Mouse (Mus musculus) layer of hippocampus, postnatal 25 days (tissue): ENCODE data around the gene Drd1. TPM values are rescaled to one million over a fixed set of nuclear protein-coding genes. Genes with fewer than 3 reads are reported as not detected.

Experiments
- DNase-seq, 2 experiments: peaks; one replicate each; pipeline ENCODE4 v3.0.0; 2022; ENCODE audit warnings: mixed read lengths in 2 of 2, low spot score in 1 of 2; ENCODE audit errors: extremely low spot score in 1 of 2
- total RNA-seq, 2 experiments: library from RNA; stranded (reverse); gene quantifications; 2 replicates each; pipeline ENCODE4 v1.2.3; 2021

Gene Drd1
- total RNA-seq: 1 to 10 TPM; 4.3 to 5.1 TPM

DNA sequence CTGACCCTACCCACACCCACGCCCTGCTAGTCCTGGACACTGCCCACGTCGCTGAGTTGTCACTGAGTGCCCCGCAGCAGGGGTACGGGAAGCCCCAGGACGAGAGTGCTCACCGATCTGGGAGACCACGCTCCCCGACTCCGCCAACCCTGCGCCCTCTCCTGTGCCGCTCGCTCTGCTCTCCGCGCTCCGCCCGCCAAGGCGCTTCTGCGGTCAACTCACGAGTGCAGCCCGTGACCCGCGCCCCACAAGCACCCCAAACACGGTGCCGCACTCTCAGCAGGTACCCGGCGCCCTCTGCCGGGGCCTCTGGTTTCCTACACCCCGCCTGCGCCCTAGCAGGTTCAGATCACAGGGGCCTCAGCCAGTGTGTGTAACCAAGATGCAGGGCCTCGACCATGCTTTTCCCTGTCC is at the start of gene Drd1:
Gene Drd1 (minus strand): TSS at position 258 of the 414 bp plus-strand sequence.
- peak; percentile 81 to 84 for DNase-seq

DNA sequence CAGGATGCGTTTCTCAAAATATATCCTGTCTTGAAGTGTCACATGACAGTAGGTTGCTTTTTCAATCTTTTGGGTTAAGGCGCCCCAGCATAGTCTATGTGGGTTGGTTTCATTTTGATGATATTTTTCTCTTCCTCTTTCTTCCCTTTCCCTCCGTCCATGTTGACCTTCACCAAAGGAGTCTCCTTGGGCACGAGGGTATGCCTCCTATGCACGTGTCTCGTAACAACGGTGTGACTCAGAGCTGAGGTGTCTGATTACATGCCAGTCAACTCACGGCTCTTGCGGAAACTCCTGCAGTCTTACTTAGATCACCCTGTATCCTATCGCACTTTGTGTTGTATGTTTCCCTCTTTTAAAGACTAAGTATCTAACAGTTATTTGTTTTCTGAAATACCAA is 48.4 kb upstream of the Drd1 start:
- no peak for DNase-seq

DNA sequence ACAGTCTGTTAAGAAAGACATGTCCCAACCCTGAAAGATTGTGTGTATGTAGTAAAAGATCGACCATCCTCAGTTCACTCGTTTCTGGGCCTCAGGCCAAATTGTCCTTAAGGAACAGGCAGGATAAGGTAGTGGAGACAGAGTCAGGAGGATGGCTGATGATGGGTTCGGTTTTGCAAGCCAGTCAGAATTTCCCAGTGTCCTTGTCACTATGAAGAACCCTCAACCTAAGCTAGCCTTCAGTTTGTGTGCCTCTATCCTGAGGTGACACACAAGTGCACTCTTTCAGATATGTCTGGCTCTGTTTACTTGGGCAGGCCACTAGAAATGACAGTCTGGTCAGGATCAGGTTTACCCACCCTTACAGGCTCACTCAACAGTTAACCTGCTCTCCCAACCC is 47.8 kb upstream of the Drd1 start:
- no peak for DNase-seq

DNA sequence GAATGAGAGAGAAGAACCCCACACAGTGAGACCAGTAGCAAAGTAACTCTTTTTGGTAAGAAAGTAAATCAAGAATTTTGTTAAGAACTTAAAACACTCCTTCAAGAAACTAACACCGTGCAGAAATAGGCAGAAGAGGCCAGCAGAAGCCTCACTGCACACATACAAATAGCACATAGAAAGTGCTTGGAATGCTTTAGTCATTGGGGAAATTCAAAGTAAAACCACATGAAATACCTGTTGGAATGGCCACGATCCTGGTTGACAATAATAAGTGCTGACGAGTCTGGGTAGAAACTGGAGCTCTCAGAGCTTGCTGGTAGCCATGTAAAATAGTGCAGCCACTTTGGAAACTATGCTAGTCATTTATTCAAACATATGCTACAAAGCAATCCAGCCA is 46.6 kb upstream of the Drd1 start:
- no peak for DNase-seq

DNA sequence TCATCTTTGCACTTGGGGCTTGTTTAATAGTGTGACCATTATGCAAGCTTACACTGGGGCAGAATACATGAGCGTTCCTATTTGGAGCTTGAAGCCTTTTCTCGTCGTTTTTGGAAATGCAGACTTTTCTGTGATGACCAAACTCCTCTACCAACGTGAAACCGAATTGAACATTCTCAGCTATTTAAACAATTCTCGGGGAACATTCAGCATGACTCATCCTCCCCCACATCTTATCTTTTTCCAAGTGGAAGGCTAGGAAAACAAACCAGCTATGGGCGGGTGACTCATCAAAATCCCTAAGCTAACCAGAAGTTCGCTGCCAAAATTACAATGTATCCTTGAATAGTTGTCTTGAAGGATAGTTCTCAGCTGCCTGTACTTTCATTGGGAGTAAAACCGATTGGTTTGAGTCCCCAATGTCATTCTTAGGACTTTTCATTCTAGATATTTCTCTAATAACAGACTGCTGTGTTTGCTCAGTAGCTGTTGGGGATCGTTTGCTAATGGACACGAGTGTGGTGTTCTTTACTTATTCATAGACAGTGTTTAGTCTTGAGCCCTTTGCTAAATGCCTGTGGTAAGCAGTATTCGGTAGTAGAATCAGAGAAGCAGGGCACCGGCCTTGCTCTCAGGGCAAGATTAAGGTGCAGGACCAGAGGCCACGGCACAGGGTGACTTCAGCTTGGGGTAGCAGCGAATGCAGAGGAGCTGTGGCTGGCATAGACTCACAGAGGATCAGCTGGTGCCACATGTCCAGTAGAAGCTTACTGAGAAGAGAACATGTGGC is 45.7 kb upstream of the Drd1 start:
- no peak for DNase-seq

DNA sequence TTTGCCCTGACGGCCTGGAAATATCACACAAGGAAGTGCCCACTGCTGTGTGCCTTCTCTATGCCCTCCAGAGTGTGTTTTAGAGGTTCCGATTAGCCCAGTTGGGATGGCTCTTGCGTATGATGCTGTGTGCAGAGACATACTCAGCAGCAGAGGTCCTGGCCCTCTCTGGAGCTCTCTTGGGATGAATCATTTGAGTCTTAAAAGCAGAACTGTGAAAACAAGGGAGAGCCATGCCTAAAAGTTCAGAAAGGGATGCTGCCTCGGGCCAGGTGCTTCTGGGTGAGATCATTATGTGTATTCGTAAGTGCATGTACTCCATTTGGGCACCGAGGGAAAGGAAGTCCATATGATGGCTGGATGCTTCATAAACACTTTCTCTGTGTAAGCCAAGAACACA is 42.3 kb upstream of the Drd1 start:
- DNase-seq: no peak

DNA sequence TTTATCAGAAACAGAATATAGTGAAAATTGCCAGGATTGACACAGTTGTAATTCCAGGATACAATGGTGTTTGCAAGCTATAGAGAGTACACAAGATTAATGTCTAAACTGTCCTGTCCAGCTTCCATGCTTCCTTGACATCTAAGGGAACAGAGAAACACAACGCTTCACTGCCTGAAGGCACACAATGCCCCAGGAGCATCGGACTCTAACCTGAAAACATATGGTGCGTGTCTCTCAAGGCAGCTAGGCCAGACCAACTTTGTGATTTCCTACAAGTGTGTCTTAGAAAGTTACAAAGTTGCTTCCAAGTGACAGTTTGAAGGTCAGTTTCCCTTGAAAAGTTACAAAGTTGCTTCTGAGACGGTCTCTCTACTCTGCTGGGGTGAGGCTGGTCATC is 41.7 kb upstream of the Drd1 start:
- DNase-seq: no peak

DNA sequence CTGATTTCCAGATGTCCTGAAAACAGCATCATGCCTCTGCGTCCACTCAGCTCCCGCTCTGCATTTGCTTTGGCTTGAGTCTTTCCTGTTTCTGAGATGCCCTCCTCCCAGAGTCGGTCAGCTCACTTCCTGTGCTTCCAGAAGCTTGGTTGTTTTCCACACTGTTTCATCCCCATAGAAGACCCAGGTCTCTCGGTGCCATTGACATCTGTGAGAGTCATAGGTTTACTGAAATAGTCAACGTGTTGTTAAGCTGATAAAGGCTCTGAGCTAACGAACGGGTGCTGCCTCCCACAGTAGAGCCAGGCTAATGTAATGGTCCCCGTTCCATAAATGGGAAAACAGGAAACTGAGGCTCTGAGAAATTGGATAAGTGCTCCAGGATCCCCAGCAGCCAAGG is 40.2 kb upstream of the Drd1 start:
- DNase-seq: no peak

DNA sequence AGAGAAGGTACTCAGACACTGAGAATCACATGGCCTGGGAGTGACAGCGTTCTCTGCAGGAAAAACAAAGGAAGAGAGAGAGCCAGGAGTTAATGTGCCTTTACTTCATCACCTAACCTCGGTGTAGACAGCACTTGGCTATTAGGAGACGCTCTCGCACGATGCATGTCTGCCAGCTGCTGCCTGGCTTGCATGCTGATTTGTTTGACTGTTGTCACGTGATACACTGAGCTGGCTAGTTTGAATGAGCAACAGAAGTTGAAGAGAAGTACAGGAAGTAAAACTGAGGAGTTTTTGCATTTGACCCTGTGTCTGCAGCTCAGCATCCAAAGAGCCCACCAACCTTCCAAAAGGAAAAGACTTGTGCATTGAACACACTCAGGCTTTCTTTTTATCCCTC is 39.5 kb upstream of the Drd1 start:
- no peak for DNase-seq

DNA sequence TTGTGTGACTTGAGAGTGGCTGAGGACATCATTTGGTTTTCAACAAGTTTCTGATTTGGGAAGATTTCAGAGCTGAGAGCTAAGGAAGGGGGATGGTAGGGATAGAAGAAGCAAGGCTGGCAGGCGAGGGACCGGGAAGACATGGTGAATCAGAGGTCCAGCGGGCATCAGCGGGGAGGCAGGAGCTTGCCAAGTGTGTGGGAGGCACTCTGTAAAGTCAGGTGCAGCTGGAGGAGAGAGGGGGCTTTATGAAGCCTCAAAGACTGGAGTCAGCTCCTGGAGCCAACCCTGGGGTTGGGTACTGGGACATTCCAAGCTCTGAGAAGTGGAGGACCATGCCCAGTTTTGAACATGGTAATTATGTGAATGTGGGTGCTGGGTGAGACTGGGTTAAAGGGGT is 38.8 kb upstream of the Drd1 start:
- DNase-seq: no peak

DNA sequence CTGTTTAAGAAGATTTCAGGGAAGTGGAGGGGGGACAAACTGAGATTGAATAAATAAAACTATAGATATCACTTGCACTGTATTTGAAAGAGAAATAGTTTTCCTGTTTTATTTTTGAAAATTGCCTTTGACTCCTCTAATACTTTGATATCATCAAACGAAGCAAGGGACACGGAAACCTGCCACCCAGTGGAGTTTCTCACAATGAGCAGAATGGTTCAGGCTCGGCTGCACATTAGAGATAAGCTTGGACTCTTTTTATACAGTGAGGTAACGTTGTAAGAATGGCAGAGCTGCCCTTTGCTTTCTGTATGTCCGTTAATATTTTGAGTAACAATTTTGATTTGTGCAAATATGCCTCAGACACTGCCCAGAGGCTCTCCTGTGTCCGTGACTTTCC is 36.2 kb upstream of the Drd1 start:
- DNase-seq: no peak

DNA sequence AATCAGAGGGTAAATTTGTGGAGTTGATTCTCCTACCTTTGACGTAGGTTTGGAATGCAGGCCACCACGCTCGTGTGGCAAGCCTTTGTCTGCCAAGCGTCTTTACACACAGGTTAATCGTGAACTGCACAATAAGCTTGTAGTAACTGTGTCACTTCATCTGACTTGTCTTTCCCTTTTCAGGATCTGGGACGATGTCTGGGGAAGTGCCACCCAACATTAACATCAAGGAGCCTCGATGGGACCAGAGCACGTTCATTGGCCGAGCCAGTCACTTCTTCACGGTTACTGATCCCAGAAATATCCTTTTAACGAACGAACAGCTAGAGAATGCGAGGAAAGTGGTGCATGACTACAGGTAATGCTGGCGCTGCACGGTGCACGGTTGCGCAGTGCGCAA is 29.8 kb upstream of the Drd1 start:
- DNase-seq: no peak

DNA sequence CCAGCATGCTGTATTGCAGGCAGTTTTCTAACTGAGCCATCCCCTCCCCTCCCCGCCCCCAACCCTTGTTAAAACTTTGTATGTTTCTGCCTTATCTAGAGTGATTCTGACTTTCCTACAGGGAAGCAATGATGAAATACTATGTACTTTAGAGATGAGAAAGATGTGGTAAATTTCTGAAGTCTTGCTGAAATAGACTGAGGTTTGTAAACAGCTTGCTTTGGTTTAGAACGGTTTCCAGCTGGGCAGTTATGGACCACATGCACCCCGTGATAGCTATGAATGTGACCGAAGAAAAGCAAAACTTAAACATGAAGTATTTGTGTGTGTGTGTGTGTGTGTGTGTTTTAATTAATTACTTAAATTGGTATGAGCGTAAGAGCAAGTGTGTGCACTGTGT is 29.3 kb upstream of the Drd1 start:
- no peak for DNase-seq

DNA sequence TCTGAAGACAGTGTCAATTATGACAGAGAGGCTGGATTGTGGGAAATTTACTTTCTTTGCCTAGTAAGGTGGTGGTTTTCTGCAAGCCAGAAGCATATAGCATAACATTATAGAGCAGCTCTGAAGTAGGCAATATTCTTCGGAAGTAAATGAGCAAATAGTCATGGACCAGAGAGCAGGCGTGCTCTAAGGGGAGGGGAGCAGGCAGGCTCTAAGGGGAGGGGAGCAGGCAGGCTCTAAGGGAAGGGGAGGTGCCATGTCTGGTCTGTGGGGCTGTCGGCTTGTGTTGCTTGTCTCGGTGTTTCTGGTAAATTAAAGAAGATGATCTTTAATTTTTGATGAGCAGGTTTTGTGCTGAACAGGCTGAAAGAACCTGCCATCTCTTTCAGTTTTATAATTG is 28.7 kb upstream of the Drd1 start:
- DNase-seq: no peak

DNA sequence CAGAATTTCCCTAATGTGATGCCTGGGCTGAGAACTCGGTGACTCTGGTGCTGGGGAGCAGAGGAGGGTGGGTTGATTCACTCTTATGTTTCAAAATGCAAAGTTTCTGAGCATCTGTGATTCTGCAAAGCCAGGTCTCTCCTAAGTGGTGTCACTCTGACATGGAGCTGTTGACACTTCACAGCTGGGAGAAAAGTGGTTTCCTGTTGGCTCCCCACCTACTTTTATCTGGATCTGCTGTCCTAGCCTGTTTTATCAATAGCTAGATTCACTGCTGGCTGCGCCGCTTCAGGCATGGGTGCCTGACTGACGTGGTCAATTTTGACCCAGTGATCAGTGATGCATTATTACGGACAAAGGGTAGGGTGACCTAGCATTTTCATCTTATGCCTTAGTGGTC is 27.4 kb upstream of the Drd1 start:
- DNase-seq: no peak

DNA sequence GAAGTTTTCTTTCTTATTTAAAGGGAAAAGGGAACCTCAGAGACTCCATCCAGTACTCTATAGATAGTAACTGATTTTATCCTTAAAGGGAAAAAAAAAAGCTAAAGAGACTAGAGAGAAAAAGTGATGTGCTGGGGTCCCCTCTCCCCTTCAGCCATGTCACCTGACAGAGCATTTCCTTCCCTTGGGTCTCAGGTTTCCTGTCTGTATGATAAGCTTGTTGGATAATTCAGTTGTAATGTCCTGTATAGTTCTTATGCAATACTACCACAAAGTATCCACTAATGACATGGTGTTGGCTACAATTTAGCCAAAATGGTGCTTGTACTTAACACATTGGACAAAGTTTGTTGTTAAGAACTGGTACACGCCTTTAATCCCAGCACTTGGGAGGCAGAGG is 25.3 kb upstream of the Drd1 start:
- DNase-seq: no peak

DNA sequence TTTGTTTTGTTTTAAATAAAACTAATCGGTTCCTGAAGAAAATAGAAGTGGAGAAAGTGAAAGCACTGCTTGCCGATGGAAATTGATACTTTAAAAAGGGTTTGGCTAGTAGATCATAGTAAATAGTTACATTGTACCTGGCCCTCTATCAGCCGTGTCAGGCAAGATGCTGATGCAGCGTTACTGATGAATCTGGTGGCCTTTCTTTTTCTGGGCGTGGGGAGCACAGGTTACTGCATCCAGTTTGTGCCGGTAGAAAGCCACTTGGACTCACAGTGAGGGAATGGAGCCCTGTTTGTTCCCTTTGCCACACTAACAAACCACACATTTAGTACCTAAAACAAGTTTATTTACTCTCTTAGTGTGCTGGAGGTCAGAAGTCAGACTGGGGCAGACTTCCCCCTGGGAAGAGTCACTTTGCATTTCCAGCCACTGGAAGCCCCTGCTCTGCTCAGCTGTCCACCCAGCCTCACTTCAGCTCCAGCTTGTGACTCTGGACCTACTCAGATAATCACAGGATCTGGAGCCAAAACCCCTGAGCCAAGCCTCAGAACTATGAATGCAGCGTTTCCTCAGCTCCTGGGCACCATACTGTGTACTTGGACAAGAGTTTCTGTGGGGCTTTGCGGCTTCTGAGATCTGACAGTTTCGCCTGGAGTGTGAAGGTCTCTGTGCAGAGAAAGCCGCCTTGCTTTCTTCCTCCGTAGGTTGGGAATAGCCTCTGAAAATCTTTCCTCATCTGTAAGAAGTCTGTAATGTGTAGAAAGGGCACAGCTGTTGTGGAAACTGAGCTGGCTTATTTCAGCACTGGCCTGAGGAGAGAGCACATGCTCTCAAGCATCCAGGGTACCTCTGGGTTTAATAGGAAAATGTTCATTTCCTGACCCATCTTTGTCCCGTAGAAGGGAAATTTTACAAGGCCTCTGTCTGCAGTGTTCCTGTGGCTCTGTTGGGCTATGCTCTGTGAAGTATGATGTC is 24.6 kb upstream of the Drd1 start:
- no peak for DNase-seq

DNA sequence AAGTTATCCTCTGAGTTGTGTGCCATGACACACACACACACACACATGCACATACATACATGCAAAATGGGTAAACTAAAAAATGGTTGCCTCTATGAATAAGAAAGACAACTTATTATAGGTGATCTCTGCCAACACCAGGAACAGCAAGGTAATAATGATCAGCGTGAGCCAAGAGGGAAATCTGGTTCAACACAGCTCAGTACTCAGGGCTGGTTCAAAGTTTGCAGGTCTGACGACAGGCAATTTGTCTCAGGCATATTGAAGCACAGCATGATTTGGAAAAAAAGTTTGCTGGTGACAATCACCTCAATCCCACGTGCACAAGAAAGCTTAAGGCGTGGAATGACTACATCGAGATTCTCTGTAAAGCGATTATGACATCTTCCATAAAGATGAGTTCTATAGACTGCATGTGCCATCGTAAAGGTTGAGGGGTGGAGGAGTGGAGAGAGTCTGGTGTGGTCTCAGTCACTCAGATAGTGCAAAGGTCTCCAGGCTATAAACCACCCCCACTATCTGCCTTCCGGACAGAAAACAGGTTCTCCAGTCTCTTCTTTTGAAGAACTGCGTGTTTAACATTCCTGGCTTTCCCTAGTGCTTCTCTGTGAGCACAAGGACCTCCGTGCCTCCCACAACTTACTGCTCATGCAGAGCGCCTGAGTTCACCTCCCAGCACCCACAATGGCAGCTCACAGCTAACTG is 22.1 kb upstream of the Drd1 start:
- DNase-seq: no peak

DNA sequence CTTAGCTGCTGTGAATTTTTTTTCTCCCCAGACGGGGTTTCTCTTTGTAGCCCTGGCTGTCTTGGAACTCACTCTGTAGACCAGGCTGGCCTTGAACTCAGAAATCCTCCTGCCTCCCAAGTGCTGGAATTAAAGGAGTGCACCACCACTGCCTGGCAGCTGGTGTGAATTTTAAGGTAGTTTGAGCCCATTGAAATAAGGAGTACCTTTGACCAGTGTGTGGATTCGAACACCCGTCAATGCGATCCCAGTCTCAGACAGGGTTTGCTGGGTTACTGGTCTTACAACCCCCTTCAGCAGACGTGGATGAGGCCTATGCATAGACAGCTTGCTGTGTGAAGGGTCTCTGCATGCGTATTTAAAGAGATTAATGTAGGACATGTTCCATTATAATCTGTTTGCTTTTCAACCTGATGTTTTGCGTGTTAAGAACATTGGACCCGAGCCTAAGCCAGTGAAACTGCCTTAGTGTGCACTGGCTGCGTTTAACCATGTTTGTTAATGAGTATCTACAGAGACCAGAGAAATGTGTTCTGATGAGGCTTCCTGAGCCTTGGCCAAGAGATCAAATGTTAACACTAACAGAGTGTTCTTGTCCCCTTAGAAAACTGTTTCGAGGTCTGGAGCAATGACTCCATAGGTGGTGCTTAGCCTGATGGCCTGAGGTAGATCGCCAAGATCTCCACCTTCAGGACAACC is 21.4 kb upstream of the Drd1 start:
- no peak for DNase-seq

DNA sequence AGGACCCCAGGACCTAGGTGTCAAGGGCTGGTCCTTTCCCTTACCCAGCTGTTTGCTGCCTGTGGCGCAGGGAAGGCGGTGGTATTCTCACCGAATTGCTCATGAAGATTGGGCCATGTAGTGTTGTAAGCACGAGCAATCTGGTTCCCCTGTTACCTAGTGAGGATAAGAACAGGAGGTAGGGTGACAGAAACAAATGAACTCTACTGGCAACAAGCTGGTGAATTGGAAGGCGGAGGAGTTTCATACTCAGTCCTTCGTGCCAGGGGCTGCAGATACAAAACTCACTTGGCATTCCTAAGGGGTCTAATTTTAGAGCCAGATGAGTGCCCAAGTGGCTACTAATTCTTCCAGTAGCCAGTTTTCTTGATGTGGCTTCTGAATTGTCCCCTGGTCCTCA is 20.5 kb upstream of the Drd1 start:
- DNase-seq: no peak
